Mouse (Mus musculus): ENCODE results near the gene Atg4c.
A peak's percentile ranks its signal among the peaks of the same experiment; 100 is the strongest.

The Atg4c gene

DNA sequence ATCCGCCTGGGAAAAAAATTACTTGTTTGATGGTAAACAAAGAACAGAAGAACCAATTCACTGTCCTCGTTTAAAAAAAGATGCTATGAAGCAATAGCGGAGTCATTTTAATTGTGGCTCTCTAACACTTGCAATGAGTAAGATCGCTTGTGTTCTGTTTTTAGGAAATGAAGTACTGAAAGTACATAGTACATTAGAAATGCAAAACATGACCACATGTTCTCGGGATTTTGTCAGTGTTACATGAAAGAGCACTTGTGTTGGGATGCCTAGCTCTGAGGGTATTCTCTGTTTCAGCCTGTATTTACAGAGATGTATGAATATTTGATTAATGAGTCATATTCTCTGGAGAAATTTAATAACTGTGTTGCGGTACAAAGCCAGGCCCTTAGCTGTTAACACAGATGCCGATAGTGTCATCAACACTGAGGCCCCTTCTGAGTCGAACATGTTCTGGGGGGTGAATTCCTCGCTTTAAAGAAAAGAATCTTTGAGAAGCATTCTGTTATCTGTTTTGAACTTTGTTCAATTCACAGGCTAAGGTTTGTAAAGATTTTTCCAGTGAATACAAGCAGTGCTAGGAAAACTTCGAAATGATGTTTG lies 73.2 kb downstream of the Atg4c start:
- no peak for DNase-seq

DNA sequence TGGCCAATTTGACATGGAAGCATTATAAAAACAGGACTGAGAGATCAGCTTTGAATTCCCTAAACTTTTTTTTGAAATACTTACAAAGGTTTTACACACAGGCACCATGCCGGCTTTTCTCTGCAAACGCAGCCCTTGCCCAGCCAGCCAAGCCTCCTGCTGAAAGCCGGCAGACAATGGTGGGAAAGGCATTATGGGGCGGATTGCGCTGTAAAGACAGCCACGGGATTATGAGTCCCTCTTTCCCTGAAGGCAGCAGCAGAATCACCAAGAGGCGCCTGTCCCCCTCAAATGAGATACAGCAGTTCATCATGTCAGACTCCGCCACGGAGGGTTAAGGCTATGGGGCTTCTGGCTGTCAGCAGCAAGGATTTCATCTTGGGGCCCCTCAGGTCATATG lies 79.1 kb downstream of the Atg4c start:
- DNase-seq: peak; percentile 21

DNA sequence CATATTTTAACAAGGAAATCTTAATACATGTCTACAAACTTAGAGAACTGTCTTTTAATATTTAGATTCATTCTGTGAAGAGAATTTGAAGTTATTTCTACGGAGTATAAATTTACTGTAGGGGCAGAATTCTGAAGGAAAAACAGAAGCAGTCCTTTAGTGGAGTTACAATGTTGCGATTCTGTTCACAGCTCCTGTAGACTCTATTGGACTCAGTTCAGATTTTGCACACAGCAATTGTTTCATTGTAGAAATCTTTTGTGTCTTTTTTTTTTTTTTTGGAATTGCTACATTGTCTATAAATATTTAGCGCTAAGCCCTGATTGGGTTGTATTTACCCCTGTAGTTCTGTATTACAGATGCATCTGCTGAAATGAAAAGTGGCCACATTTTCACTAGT lies 79.7 kb downstream of the Atg4c start:
- DNase-seq: no peak

DNA sequence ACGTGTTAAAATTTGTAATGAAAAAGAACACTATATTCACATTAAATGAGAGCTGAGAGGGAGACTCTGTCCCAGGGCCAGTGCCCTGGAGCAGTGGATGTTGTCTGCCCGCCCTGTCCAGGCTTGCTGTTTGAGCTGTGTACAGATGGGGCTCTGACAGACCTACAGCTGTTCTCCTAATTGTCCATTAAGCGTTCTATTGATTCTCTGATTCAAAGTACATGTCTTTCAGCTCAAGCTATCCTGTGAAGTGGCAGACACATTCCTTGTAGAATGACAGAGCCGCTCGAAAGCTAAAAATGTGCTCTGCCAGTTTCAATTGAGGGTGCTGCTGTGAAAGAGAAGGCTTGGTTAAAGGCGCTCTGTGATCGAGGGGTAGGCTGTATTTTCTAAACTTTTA lies 80.2 kb downstream of the Atg4c start:
- DNase-seq: no peak

DNA sequence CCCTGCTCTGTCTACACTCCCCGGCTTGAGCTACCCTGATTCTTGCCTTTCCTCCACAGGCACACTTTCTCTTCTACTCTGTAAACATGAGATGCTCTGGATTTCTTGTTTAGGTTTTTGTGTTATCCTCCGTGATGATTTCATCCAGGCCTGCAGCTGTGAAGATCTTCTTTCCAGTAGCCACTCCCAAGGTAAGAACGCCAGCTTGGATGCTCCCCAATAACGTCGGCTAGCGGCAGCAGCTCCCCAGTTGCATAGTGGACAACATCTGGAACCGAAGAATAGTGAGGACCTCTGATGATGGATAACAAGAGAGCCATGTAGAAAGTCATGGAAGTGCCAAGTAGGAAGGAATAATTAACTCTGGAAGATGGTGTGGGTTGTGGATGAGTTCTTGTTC lies 85.1 kb downstream of the Atg4c start:
- DNase-seq: no peak

DNA sequence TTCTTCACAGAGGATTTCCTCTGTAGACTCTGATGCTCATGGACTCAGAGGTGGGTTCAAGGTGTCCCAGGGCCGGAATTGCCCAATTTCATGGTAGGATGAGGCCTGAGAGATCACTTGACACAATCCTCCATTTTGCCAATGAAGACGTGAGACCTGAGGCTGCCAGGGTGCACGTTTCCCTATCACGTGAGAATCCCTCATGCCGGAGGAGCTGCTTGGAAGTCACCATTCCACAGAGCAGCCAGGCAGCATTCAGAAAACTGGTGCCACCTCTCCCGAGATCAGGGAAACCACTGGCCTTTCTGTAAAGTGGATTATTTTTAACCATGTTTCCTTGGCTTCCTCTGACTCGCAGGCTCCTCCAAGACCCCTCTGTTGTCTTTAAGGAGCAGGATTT lies 88.0 kb downstream of the Atg4c start:
- no peak for DNase-seq

DNA sequence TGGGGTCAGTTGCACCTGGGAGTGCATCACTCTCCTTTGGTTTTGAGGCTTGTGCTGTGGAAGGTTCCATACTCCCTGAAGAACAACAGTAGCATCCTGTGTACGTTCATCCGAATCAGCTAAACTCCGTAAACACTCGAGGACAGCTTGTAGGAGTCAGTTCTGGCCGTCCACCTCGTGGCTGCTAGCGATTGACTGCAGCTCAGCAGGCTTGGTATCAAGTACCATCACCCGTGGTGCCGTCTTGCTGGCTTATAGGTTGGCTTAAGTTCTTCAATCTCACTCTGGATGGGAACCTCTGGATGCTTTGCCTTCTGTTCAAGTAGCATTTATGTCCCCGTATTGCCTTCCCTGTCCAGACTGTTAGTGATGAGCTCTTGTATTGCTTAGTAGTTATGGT lies 95.6 kb downstream of the Atg4c start:
- no peak for DNase-seq

DNA sequence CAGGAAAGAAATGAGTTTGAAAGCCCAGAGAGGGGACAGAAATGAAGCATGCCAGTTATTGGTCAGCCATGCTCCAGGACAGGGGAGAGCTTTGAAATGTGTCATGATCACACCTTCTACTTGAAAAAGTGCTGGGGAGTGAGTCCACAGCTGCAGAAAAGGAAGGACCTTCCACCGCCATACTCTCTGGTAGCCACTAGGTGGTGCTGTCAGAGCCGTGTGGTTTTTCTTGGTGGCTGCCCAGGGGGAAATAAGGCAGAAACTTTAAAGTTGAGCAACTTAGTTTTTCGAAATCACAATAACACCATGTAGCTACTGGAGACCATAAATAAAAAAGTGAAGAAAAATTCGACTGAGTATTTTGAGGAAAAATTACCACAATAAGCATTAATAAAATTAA lies 104.9 kb downstream of the Atg4c start:
- DNase-seq: peak; percentile 38

DNA sequence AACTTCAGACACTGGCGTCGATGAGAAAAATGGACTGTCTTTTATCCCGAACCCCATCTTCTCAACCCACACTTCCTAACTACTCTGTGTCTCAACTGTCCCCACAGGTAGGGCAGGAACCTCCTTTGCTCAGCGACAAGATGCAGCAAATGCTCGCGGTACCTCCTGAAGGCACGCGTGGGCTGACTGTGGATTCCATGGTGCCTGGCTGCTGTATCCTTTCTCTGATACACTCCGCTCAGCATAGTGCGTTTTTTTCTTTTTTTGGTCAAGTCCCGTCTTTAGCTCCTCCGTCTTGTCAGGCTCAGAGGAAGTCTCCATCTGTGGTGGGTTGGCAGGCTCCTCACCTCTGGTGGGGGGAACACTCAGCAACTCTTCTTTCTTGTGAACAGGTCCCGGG lies 111.1 kb downstream of the Atg4c start:
- no peak for DNase-seq
